Mouse (Mus musculus) limb, embryonic 14.5 days (tissue): ENCODE measurements at regions not wholly inside any gene's neighbourhood (a gene's known extent, or its start where the extent isn't known, plus 50 kb on each side); places are given as distances from the start of the nearest gene placed in this dataset.

Source experiments
- ATAC-seq: fragments of 200-750 bp; cut with Nextera tagmentation; 2 replicates; pipeline ENCODE4 v1.8.0; 2017; ENCODE audit warnings: low read depth, moderate number of reproducible peaks, moderate TSS enrichment; ENCODE audit not compliant: low FRiP score
- DNase-seq: peaks from one replicate; pipeline ENCODE4 v3.0.0-alpha.2; 2015; ENCODE audit warnings: low spot score
- H3K27ac ChIP-seq: fragments of 300-500 bp; sonication (generic); replicated peaks from 2 replicates; pipeline ENCODE4 v1.5.1; 2014; ENCODE audit warnings: low read depth, mild to moderate bottlenecking, low read length, moderate library complexity, mixed read lengths
- H3K27me3 ChIP-seq: fragments of 300-500 bp; sonication (generic); 2 replicates; pipeline ENCODE4 v1.6.1; 2014; ENCODE audit warnings: low read length, mixed read lengths; ENCODE audit not compliant: control insufficient read depth, insufficient read depth
- H3K36me3 ChIP-seq: fragments of 300-500 bp; sonication (generic); 2 replicates; pipeline ENCODE4 v1.6.1; 2014; ENCODE audit warnings: mild to moderate bottlenecking, low read length, moderate library complexity, mixed read lengths; ENCODE audit not compliant: control insufficient read depth, insufficient read depth
- H3K4me1 ChIP-seq: fragments of 300-500 bp; sonication (generic); 2 replicates; pipeline ENCODE4 v1.6.1; 2014; ENCODE audit warnings: antibody characterized with exemption, low read length, mixed read lengths; ENCODE audit not compliant: control insufficient read depth, insufficient read depth
- H3K4me2 ChIP-seq: fragments of 300-500 bp; sonication (generic); replicated peaks from 2 replicates; pipeline ENCODE4 v1.6.1; 2014; ENCODE audit warnings: low read depth, mild to moderate bottlenecking, low read length, moderate library complexity; ENCODE audit not compliant: severe bottlenecking
- H3K4me3 ChIP-seq: fragments of 300-500 bp; sonication (generic); replicated peaks from 2 replicates; pipeline ENCODE4 v1.5.1; 2014; ENCODE audit warnings: low read length
- H3K9ac ChIP-seq: fragments of 300-500 bp; sonication (generic); 2 replicates; pipeline ENCODE4 v1.6.1; 2014; ENCODE audit warnings: mild to moderate bottlenecking, low read depth, low read length, moderate library complexity; ENCODE audit not compliant: severe bottlenecking
- H3K9me3 ChIP-seq: fragments of 300-500 bp; sonication (generic); 2 replicates; pipeline ENCODE4 v1.6.1; 2016; ENCODE audit warnings: low read length; ENCODE audit not compliant: control insufficient read depth
- POLR2A ChIP-seq: fragments of 200-500 bp; IDR thresholded peaks from 2 replicates; pipeline ENCODE4 v1.8.0; 2012; ENCODE audit warnings: inconsistent platforms, mild to moderate bottlenecking, moderate library complexity, borderline replicate concordance; ENCODE audit not compliant: insufficient read depth, insufficient read length; ENCODE audit errors: extremely low read depth
- WGBS: fragments of 180-500 bp; shearing (Covaris S2); extraction: QIAGEN DNeasy Blood & Tissue Kit; methylation state at CpG from one replicate; pipeline ENCODE4 v1.1.7; 2014; 5-methylcytosine and 5-hydroxymethylcytosine counted together

DNA sequence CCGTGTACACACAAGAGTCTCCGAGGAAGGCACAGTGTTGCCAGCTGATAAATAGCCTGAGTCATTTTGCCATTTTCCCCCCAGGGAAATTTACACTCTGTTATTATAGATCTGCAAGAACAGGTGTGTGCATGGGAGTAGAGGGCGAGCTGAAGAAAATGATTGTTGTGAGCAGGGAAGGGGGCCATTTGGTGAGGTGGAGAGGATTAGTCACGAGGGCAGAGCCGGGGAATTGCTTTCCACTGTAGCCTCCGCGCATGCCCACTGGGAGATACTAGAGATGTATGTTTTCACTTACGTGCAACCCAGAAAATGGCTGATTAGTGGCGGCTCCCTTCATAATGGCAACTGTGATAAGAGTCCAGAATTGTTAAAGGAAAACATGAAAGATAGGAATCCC, 185.3 kb upstream of the Krr1 start:
- H3K9me3 ChIP-seq = no peaks in the 10 kb centered on the region
- H3K4me2 ChIP-seq = no peak overlapping the region
- H3K9ac ChIP-seq = no peak overlapping the region
- TF ChIP-seq POLR2A = no peak
- no peaks in the 10 kb centered on the region for H3K36me3 ChIP-seq
- H3K27ac ChIP-seq = no peak overlapping the region
- no peaks in the 10 kb centered on the region for H3K27me3 ChIP-seq
- H3K4me1 ChIP-seq = peaks cover 8% of the 10 kb centered on the region
- 46% methylated on average over 9 of the region's 9 CpGs for WGBS
- no peak for ATAC-seq
- no peak for DNase-seq
- no peak overlapping the region for H3K4me3 ChIP-seq

- 33% methylated on average over 9 of the region's 9 CpGs for WGBS
- ATAC-seq = peak; percentile 53; the same call in 1 of the 2 replicates
- H3K27ac ChIP-seq = no peak overlapping the region
- TF ChIP-seq POLR2A = no peak
- no peak overlapping the region for H3K4me2 ChIP-seq
- no peaks in the 10 kb centered on the region for H3K36me3 ChIP-seq
- peaks cover 8% of the 10 kb centered on the region; the same call in 1 of the 2 replicates for H3K4me1 ChIP-seq
- peak; percentile 33 for DNase-seq
- H3K27me3 ChIP-seq = no peaks in the 10 kb centered on the region
- H3K9ac ChIP-seq = no peak overlapping the region
- no peak overlapping the region for H3K4me3 ChIP-seq
- no peaks in the 10 kb centered on the region for H3K9me3 ChIP-seq
These were observed 183.2 kb upstream of the Krr1 start for GRCm38 (mm10) chr10:111789264-111789663.

DNA sequence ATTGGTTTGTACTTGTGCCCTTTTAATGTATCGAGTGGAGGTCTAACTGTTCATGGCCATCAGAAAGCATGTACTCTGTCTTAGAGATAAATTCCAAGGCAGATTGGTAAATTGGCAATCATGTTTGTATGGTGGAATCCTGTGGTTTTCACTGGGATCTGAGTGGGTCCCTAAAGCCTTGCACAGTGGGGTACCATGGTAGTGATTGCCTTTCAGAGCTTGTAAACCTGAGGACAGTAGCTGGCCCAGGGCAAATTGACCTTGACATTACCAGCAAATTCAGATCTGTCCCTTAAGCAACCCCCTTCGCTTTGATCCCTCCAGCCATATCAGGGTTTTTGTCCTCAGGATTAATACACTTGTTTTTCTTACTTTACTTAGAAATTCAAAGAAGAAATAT, 181.6 kb upstream of the Krr1 start:
- Histone ChIP-seq H3K36me3 (no peaks in the 10 kb centered on the region), H3K9ac (no peak overlapping the region), H3K4me3 (no peak overlapping the region), H3K9me3 (no peaks in the 10 kb centered on the region), H3K27me3 (no peaks in the 10 kb centered on the region), H3K27ac (no peak overlapping the region), H3K4me2 (no peak overlapping the region), H3K4me1 (peaks cover 12% of the 10 kb centered on the region)
- DNase-seq (no peak), ATAC-seq (no peak)
- WGBS = 79% methylated on average over 2 of the region's 2 CpGs
- TF ChIP-seq POLR2A = no peak

DNA sequence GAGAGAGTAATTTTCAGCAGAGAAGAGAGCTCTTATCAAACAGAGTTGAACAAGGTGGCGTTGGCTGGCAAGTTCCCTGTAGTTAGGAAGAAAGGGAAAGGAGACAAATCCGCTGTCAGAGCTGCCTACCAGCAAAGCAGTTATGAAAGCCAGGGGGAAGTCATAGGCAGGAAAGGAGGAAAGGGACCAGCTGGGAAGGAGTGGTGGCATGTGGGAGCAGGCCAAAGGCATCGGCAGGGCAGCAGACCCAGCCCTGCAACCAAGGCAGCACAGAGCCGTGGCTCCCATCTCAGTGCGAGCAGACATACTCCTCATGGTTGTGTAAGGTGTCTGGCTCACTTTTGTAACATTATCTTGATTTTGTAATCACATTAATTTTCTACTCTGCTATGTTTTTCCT, 177.4 kb upstream of the Krr1 start:
- Histone ChIP-seq H3K4me1 (peaks cover 20% of the 10 kb centered on the region), H3K27ac (no peak overlapping the region), H3K27me3 (no peaks in the 10 kb centered on the region), H3K9me3 (no peaks in the 10 kb centered on the region), H3K4me2 (no peak overlapping the region), H3K36me3 (no peaks in the 10 kb centered on the region), H3K9ac (no peak overlapping the region), H3K4me3 (no peak overlapping the region)
- ATAC-seq = no peak
- no peak for TF ChIP-seq POLR2A
- 75% methylated on average over 5 of the region's 5 CpGs for WGBS
- DNase-seq = no peak

DNA sequence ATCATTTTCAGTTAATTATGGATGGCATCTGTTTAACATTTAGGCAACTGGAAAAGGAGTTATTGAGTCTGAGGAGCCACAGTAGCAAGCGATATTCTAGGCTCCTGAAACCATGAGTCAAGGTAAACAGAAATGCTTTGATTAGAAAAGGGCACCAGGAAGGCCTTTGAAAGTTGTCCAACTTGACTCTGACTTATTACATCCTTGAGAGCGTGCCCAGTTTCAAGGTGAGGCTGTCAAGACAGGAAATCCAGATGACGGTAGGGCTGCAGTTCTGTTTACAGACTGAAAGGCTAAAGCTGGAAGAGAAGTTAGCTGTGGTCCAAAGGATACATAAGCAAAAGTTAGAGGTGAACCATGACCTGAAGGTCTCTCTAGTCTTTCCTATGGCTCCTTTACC, 176.7 kb upstream of the Krr1 start:
- 40% methylated on average over 3 of the region's 3 CpGs for WGBS
- Histone ChIP-seq H3K9ac (no peak overlapping the region), H3K27me3 (no peaks in the 10 kb centered on the region), H3K36me3 (no peaks in the 10 kb centered on the region), H3K4me1 (peaks cover 27% of the 10 kb centered on the region), H3K4me3 (no peak overlapping the region), H3K9me3 (no peaks in the 10 kb centered on the region), H3K27ac (no peak overlapping the region), H3K4me2 (no peak overlapping the region)
- ATAC-seq (no peak), DNase-seq (no peak)
- no peak for TF ChIP-seq POLR2A

- ATAC-seq (peak; percentile 73), DNase-seq (peak; percentile 80)
- Histone ChIP-seq H3K36me3 (no peaks in the 10 kb centered on the region), H3K4me1 (peaks cover 52% of the 10 kb centered on the region), H3K9ac (no peak overlapping the region), H3K4me2 (no peak overlapping the region), H3K9me3 (no peaks in the 10 kb centered on the region), H3K27ac (peak overlapping the region; percentile 40; the same call in 1 of the 2 replicates), H3K4me3 (no peak overlapping the region), H3K27me3 (no peaks in the 10 kb centered on the region)
- 52% methylated on average over 7 of the region's 7 CpGs for WGBS
- TF ChIP-seq POLR2A = no peak
These were observed 173.6 kb upstream of the Krr1 start for GRCm38 (mm10) chr10:111798851-111799281.
